Mouse (Mus musculus) ZHBTc4 (cell line): Measurements from ENCODE around the gene 3110009E18Rik.

Experiments used
- DNase-seq: peaks from one replicate; pipeline ENCODE4 v3.0.0-alpha.2; 2011; ENCODE audit warnings: low read depth, low spot score

Gene 3110009E18Rik

DNA sequence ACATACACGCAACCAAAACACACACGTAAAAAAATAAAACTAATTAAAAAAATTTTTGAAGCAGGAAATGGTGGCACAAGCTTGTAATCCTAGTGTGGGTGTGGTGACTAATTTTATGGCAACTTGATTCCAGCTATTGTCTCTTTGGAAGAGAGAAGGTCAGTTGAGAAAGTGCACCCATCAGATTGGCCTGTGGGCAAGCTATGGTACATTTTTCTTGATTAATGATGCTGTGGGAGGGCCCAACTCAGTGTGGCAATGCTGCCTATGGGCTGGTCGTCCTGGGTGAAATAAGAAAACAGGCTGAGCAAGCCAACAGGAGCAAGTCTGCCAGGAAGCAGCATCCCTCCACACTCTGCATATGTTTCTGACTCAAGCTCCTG, 19.8 kb upstream of the 3110009E18Rik start:
- DNase-seq, result no peak

GRCm38 (mm10) chr1:120105556-120105959, 15.4 kb upstream of the 3110009E18Rik start:
- DNase-seq, result no peak

GRCm38 (mm10) chr1:120109741-120110432, 11.1 kb upstream of the 3110009E18Rik start:
- no peak for DNase-seq

GRCm38 (mm10) chr1:120111766-120112165, 9.2 kb upstream of the 3110009E18Rik start:
- DNase-seq, result no peak

DNA sequence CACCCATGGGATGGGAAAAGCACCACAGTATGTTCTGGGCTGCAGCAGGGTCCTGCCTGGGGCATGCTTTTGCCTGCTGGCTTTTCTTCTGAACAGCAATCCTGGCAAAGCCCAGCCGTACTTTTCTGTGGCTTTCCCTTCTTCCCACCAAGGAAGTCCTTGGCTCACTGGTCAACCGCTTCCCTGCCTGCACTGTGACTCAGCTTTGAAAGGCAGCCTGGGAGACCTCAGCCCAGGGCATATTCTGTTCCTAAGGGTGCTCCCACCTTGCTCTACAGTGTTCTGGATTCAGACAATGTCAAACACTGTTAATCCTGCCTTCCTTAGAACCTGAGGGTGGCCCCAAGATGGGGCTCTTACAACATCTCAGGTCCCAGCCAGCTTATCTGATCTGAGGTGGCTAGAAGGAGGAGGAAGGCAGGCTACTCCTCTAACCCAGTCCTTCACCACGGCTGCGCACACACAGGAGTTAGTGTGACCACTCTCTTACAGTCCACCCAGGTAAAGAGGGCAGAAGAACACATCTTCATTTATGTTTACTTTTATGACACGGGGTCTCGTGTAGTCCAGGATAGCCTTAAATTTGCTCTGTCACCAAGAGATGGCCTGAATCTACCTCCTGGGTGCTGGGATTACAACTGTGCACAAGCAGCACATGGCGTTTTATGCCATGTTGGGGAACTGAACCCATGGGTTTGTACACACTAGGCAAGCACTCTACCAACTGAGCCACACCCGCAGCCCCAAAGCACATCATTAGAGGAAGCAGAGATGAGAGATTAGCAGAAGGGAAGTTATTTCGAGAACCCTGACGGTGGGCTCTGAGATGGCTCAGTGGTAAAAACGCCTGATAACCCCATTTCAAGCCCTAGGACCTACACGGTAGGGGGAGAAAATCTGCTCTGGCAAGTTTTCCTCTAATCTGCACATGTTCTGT, 8.5 kb upstream of the 3110009E18Rik start:
- DNase-seq, result no peak

DNA sequence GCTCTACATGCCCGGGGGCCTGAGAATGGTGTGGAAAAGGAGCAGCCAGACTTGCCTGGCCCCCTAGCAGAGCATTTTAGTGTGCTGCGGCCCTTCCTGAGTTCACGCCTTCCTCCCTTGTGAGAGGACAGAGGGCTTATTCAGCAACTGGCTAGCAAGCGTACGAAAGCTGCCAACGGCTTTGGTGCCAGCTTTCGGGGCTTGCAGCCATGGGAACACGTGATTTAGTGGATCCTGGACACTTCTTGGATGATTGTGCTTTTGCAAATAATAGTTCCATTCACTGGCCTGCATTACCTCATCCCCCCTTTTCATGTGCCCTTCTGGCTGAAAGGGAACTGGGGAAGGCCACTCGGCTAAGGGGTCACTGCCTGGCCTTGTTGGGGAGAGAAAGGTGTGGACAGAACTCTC, 5.3 kb upstream of the 3110009E18Rik start:
- no peak for DNase-seq

GRCm38 (mm10) chr1:120116106-120116505, 4.9 kb upstream of the 3110009E18Rik start:
- no peak for DNase-seq

- DNase-seq, result no peak
Observed at GRCm38 (mm10) chr1:120118854-120119253, 2.1 kb upstream of the 3110009E18Rik start.

GRCm38 (mm10) chr1:120119389-120119788, 1.6 kb upstream of the 3110009E18Rik start:
- no peak for DNase-seq

GRCm38 (mm10) chr1:120120141-120120968, 632 bp upstream of the 3110009E18Rik start:
- peak; percentile 53 for DNase-seq

DNA sequence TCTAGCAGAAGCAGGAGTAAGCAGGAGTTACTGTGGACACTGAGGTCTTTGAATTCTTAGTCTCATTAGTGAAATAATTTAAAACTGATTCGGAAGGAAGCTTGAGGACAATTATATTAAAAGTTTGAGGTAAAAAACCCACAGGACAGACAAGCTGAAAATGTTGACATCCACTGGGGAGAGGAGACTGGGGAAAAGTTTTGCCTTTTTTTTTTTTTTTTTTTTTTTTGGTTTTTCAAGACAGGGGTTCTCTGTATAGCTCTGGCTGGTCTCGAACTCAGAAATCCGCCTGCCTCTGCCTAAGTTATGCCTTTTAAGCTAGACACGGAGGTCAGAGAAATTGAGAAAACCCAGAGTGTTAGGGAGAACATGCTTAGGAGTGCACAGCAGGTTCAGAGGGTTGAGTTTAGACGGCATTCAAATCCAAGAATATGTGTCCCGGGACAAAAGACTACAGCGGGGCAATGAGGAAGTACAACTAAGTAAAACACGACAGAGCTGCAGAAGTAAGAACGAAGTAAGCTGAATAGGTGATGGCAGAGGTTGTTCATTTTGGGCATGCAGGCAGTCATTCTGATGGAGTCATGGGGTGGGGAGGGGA, 1.0 kb downstream of the 3110009E18Rik start:
- DNase-seq, result peak; percentile 33

- peak; percentile 18 for DNase-seq
Observed at GRCm38 (mm10) chr1:120122634-120123383, 1.8 kb downstream of the 3110009E18Rik start.

DNA sequence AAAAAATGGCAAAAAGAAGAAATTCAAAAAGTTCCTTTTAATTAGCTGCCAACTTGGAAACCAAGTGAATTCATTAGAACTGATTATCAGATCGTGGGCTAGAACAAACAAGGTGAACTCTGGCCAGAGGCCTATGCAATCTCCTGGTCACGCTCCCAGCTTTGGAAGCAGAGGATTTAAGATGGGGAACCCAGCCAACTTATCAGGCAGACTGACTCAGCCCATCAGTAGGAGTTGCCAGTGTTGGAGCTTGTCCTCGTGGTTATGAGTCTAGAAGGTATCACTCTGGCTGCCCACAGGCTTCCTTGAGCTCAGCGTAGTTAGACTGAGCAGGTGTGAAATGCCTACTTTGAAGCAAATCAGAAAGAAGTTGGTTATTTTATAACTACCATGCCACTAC, 3.9 kb downstream of the 3110009E18Rik start:
- DNase-seq, result no peak

DNA sequence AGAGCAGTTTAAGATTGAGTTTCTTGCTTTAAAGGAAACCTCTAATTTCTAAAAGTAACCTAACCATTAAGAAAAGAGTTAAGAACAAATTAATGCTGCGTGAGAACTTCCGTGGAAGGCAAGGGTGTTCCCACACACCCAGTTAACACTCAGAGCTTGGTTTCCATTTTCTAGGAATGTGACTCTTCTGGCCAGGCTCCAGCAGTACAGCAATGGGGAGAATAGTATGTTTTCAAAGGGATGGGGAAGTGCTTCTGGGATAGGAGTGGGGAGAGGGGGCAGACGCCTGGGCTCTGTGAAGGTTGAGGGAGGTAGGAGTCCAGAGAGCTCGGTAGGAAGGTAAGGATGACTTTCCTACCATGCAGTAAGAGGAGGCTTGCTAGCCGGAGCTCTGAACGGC, 4.5 kb downstream of the 3110009E18Rik start:
- DNase-seq, result no peak

- DNase-seq, result peak; percentile 7
Observed at GRCm38 (mm10) chr1:120126318-120126717, 5.3 kb downstream of the 3110009E18Rik start.

DNA sequence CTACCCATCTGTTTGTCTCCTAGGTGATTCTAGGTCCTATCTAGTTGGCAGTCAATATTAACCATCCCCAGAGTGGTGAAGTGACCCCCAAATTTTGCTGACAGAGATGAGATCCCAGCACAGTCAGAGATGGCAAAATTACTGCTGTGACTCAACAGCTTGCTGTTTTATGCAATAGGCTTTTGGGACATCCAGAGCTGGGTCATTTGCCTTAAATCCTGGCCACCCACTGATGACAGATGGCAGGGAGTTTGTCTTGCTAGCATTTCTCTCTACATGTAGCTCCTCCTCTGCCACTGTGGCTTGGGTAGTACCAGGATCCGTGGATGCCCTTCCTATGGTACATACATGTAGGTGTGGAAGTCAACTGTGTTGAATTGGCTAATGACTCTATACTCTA, 11.4 kb downstream of the 3110009E18Rik start:
- DNase-seq, result no peak

GRCm38 (mm10) chr1:120135934-120136786, 15.2 kb downstream of the 3110009E18Rik start:
- no peak for DNase-seq

- DNase-seq, result peak; percentile 50
Observed at GRCm38 (mm10) chr1:120138923-120139540, 18.0 kb downstream of the 3110009E18Rik start.

DNA sequence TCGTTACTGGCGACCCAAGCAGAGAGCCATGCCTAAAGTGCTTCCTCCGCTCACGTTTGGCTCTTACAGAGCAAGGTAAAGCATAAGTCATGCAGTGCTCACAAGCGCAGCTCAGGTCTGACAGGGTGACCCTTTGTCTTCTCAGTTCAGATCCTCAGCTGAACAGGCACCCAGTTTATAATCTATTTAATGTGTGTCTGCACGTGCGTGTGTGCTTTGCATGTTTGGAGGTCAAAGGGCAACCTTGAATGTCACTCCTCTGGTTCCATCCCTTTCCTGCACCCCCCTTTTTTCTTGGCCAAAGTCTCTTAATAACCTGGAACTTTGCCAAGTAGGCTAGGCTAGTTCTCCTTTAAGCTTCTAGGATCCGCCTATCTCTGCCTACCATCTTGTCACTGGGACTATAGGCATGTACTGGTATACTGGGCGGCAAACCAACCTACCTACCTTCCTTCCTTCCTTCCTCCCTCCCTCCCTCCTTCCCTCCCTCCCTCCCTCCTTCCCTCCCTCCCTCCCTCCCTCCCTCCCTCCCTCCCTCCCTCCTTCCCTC, 19.2 kb downstream of the 3110009E18Rik start:
- no peak for DNase-seq
